Mouse (Mus musculus) embryo, embryonic 10 days (tissue): ENCODE data around the gene Yeats2.
A peak's percentile ranks its signal among the peaks of the same experiment; 100 is the strongest.

ENCODE experiments used
- DNase-seq: peaks from one replicate; pipeline ENCODE4 v3.0.0-alpha.2; 2015; ENCODE audit warnings: low spot score

Gene Yeats2

DNA sequence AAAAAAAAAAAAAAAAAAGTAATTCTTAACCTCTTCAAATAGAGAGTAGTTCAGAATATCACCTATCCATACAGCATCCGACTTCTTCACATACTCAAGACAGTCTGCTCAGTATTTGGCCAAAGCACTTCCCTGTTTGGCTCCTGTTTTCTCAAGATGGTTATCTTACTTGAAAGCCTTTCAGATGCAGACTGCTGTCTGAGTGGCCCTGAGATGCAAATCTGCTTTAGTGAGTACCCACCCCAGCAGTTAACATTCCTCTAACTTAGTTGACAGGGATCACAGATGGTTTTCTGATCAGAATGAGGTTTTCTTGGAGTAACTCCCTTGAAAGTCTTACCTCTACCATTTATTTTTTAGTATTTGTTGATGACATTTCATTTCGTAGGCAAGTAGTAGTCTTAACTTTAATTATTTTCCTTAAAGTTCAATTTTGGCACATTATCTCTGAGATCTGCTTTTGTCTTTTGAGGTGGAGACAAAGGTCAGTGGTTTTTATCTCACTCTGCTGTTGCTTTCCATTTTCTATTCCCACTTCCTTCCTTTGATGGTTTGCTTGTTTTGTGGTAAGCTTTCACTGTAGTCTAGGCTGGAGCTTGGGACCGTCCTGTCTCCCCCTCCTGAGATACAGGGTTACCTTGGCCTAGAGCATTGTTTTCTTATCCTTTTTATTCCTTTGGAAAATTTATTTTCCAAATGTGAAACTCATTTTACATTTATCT lies 50.5 kb downstream of the Yeats2 start:
- no peak for DNase-seq

DNA sequence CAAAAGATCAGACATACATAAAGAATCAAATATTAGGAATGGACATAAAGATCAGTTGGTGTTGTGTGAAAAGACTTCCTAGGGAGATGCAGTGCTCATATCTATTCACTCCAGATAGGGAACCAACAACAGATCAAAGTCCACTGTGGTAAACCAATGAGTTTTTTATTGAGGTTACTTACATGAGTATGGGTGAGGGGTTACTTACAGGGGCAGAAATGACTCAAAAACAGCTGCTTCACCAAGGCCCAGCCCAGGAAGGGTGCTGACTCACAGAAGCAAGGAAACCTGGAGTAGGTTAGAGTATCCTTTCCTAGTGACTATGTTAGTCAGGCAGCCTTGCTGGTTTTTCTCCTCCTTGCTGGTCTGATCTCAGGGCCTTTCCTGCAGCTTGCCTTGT lies 51.2 kb downstream of the Yeats2 start:
- DNase-seq: no peak

DNA sequence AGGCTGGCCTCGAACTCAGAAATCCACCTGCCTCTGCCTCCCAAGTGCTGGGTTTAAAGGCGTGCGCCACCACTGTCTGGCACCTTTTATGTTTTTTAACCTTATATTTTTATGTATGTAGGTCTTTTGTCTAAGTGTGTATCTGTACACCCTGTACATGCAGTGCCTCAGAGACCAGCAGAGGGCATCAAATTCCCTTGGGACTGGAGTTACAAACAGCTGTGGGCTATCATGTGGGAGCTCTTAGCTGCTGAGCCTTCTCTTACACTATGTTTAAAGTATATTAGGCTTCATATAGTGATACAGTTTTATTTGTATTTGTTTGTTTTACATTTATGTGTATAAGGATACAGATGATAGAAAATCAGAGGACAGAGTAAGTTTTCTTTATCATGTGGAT lies 54.7 kb downstream of the Yeats2 start:
- peak; percentile 46 for DNase-seq

DNA sequence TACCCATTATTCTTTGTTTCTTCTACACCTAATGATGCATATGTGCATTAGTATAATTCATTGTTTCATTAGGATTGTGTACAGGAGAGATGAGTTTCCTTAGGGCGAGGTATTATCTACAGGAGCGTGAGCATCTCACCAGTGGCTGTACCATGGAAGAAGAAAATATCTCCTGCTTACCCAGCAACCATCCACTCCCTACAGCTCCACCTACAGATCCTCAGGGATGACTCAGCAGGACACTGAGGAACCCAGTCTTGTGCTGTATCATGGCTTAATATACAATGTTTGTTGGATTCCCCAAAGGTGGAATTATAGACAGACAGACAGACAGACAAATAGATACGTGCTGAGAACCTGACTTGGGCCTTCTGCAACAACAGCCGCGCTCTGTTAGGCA lies 56.1 kb downstream of the Yeats2 start:
- no peak for DNase-seq

DNA sequence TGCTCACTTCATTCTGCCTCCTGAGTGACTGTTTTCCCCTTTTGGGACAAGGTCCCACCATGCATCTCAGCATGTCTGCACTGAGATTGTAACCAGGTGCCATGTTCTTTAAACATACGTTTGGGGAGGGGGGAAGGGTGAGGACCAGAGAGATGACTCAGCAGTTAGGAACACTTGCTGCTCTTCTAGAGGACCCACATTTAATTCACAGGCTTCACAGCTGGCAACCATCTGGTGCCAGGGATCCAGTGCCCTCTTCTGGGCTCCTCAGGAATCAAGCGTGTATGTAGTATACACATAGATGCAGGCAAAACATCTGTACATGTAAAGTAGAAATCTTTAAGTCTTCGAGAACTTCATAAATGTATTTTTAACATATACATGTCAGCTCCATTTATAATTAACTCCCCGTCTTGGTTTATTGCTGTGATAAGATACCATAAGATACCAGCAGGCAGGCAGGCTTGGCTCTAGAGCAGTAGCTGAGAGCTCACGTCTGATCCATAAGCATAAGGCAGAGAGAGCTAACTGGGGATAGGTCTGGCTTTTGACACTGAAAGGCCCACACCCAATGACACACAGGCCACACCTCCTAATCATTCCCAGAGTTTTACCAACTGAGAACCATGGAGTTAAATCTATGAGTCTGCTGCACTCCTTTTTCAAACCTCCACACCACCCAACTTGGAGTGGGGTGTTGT lies 58.8 kb downstream of the Yeats2 start:
- no peak for DNase-seq

DNA sequence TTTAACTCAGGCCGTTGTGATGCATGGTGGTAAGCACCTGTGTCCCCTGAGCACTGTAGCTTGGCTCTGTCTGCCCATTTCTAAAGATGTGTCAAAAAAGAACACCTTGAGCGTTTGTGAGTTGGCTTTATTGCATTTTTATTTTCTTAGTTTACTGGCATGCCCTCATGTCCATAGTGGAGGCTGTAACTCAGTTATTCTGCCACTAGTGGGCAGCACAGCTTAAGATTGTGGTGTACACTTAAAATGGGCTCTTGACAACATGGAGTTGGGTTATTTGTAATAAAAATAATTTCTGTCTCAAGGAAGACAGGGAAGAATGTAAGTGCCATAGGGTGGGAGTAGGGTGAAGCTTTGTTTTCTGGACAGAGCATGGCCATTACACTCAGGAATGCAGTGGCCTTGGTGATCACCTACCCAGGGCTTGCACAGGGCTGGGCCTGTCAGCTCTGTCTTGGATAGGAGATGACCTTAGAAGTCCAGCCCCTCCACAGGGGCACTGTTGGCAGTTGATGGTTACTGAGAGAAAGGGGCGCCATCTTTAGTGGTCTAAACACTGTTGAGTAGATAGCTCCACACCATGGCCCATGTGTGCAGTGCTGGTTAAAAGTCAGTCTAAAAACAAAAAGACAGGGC lies 72.8 kb downstream of the Yeats2 start:
- peak; percentile 78 for DNase-seq

DNA sequence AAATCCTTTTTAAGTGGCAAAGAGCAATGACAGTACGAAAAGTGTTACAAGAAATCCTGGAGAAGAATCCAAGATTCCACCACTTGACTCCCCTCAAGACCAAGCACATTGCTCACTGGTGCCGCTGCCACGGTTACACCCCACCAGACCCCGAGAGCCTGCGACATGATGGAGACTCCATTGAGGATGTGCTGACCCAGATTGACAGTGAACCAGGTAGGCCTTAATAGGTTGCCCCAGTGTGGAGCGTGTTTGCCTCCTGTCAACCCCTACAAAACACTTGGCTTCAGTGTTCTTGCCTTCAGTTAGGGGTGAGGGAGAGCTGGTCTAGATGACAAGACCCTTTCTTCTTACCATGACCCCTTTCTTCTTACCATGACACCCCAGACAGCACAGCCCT lies 81.9 kb downstream of the Yeats2 start:
- no peak for DNase-seq

DNA sequence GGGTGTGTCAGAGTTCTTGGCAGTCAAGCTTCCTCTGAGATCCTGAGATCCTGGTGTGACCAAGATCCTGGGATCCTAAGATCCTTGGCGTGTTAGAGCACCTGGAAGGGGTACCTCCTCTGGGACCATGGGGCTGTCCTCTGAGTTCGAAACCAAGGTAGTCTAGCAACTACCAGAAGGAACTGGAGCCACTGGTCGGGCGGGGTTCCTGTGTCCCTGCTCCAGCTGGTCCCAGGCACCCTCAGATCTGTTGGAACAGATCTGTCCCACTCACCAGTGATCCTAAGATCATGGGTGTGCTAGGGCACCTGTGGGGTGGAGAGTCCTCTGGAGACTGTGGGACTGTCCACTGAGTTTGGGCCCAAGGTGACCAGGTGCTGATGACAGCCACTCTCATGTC lies 85.8 kb downstream of the Yeats2 start:
- no peak for DNase-seq

DNA sequence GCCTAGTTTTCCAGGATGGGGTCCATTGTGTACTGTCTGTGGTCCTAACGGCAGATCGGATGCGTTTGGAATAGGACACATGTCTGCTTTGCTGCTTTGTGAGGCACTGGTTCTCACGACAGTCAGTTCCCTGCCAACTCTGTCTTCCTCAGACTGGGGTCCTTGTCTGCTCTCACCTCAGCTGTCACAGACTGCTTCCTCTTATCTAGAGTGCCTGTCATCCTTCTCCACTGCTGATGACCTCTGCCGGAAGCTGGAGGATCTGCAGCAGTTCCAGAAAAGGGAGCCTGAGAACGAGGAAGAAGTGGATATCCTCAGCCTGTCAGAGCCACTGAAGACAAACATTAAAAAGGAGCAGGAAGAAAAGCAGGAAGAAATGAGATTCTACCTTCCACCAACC lies 86.6 kb downstream of the Yeats2 start:
- DNase-seq: no peak

DNA sequence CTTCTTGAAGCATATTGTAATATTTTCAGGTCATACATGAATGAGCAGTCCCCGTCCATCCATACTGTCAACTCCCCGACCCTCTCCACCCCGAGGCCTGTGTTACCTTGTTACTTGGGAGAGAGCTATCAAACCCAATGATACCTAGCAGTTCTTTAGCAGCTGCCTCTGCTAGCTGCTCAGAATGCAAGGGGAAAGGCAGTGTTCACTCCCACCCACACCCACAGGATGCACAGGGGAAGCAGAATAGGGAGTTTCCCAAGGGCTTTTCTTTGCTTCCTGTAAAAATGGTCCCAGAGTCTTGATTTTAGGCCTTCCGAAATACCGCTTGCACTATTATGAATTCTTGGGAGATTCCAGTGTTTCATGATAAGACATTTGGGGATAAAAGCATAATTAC lies 87.3 kb downstream of the Yeats2 start:
- no peak for DNase-seq

DNA sequence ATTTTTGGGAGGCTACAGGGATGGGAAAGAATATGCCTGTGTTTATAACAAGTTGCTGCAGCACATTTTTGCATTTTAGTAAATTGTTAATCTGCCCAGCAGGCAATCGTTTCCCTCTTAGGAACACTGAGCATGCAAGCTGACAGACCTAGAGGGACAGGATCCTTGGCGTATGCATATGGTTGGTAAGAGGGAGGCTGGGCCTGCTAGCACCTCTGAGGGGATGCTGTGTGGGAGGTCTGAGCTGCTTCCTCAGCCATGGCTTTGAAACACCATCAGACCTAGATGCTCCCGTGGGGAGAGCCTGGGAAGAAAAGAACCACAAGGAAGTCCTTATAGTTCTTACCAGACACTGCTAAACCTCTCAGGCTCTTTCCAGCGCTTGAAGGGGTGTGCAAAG lies 93.5 kb downstream of the Yeats2 start:
- DNase-seq: no peak

DNA sequence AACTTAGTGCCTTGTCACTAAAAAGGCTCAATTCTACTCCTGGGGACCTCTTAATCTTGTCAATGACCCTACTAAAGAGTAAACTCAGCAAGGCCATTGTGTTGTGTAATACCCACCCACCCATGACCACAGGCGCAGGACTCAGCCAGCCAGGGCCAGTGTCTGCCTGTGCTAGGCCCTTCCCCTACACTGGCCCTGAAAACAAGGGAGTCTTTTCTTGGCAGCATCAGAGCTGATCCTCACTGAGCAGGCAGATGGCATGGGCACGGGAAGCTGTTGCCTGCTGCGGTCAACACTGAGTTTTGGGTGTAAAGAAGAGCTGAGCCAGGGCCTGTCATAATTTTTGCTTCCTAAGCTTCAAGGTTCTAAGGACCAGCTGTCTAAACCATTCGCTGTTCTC lies 96.6 kb downstream of the Yeats2 start:
- peak; percentile 25 for DNase-seq

DNA sequence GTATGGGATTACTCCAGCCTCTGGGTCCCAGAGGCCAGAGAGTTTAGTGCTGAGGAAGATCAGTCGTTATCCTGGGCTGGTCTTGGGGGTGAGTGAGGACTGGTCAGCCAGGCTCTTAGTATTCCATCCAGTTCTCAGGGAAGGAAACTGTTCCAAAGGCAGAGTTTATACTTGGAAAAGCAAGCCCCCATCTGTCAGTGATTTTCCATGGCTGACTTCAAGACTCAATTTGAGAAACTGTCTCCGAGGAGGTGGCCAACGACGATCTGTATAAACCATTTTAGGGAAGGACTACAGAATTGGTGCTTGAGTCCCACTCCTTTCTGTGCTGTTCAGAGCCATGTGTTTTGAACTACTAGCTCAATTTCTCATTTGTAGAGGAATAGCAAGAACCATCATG lies 97.8 kb downstream of the Yeats2 start:
- DNase-seq: no peak

DNA sequence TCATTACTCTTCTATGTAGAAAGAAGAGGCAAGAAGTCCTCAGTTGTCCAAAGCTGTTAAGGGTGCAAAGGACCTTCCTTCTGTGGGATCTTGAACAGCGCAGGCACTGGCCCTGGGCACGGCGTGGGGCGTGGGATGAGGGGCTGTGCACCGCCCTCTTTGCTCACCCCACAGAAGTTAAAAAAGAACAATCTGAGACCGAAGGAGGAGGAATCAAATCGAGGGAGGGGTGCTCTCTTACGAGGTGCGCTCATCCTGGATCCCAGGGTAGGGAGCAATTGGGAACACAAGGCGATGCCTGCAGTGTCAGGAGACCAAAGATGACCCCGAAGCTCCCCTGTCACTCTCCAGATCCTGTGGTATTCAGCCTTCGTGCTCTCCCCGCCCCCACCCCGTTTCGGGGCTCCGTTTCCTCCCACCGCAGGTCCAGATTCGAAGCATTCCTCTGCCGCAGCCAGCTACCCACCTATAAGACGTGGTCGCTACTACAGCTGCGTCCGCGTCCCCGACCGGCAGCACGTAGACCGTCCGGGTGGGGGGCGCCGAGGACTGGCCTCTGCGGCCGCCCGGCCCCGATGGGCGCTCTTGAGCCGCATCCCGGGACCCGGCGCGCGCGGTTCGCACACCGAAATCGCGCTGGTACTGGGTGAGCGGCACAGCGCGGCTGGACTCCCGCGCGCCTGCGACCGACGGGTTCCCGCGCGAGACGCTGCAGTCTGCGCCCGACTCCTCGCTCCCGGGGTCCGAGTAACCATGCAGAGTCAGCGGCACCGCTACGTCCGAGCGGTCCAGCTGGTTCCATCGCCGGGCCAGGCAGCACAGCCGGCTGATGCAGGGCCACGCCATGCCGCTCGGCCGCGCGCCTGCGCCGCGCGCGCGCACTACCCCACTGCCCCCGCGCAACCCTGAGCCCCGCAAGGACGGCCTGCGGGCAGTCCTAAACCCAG lies 99.9 kb downstream of the Yeats2 start, which contains the start of gene Map6d1:
Gene Map6d1, minus strand, starts transcription at position 891 of the 947 bp plus-strand sequence.
- peak; percentile 64 for DNase-seq

DNA sequence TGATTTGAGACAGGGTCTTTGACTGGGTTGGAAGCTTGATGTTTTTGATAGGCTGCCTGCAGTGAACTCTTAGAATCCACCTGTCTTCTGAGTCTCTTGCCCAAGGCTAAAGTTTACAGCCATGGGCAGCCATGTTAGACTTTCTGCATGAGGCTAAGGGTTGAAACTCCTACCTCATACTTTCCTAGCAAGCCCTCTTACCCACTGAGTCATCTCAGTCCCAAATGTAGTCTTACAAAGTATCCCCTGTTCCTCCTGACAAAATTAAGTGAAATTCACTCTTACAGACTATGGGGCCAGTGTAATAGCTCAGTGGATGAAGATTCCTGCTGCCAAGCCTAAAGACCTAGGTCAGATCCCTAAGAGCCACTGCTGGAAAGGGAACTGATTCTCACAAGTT lies 106.2 kb downstream of the Yeats2 start:
- DNase-seq: no peak

DNA sequence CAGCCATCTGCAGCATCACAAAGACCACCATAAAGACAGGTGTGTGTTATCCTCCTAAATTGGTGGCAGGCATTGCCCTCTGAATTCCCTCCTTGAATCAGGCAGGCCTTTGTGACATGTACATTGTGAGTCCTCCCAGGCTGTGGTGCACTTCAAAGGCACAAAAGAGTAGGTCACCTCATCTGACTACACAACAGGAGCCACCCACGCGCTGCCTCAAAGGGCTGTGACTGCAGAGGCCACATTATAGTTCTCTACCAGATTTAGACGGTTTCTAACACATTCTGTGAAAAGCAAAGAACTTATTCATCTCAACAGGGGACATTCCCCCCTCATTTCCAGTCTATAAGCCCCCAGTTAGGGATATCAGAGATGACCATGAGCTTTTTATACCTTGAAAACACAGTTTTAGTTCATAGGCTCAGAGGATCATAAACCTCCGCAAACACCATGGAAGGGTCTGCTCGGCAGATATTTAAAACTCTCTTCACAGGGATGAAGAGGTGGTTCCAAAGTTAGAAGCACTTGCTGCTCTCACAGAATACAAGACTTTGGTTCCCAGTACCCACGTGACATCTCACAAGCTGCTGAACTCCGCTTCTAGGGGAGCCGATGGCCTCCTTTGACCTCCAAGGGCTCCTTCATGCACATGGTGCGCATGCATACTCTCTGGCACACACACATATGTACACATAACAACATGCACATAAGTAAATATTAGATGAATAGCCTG lies 107.7 kb downstream of the Yeats2 start:
- no peak for DNase-seq

DNA sequence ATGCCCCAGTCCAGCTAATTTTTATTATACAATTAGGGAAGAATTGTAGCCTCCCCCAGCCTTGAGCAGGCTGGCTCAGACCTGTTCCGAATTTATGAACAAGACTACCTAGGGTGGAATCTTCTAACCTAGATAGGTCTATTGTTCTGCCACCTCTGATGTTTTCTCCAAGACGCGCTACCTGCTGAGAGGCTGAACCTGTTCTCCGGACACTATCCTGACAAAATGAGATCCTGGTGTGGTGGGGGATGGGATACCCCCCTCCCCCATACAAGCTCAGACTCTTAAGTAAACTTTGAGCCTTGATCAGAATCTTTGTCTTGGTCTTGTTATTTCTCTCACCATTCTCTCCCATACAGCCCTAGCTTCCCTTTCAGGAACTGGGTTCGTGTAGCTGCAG lies 117.1 kb downstream of the Yeats2 start:
- DNase-seq: no peak

DNA sequence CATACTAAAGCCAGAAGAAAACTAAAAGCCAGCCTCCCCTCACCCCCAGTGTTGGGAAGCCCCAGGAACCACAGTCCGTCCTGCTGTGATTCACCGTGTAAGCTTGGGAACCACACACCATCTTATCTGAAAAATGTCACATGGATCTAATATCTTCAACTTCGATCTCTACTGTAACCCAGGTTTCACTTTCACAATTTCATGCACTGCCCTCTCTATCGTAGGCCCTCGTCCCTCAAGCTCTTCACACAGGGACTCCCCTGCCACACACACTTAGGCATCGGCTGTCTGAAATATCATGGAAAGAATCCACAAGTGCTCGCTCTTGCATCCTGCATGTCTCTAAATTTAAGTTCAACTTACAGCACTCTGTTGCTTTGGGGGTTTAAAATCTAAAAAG lies 124.2 kb downstream of the Yeats2 start:
- DNase-seq: no peak

DNA sequence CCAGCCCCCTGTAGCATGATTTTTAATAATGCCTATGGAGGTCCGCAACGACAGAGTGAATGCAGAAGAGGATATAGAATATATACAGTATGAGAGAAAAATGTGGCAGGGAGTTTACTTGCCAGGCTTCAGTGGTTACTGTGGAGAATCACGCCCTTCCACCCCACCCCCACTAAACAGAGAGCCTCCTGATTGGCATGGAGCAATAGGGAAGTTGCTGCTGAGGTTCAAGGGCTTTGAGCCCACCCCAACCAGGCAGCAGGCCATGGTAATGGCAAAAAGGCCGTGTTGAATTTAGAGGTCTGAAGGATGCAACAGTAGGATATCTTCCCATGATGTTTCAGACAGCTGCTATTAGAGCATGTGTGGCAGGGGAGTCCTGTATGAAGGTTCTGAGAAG lies 130.5 kb downstream of the Yeats2 start:
- no peak for DNase-seq

DNA sequence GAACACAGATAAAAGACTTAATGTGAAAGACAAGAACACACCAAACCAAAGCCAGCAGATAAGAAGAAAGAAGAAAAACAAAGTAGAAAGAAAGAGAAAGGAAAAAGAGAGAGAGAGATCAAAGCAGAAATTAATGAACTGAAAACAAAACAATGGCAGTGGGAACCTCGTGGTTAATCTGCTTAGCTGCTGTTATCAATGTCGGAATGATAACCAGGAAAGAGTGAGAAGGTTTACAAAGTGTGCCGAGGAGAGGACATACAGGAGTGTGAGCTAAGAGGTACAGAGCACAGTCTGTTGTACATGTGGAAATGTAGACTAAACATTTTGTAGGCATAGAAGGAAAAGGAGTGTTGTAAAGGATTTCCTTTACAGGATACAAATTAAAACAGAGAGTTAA lies 132.1 kb downstream of the Yeats2 start:
- DNase-seq: no peak

DNA sequence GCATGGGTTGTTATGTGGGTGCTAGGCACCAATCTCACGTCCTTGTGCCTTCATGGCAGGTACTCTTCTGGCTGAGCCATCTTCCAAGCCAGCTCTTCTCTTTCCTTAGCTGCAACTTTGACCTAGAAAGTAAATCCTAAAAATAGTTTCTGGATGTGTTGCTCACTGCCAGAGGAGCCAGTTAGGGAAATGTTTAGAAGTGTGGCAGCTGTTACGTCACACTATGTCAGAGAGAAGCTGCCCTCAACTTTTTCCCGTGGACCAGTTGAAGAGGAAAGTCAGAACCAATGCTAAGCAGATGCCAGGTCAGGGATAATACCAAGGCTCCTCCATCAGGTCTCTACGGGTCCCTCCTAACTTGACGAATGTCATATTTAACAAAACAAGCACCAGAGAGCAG lies 138.5 kb downstream of the Yeats2 start:
- DNase-seq: no peak

DNA sequence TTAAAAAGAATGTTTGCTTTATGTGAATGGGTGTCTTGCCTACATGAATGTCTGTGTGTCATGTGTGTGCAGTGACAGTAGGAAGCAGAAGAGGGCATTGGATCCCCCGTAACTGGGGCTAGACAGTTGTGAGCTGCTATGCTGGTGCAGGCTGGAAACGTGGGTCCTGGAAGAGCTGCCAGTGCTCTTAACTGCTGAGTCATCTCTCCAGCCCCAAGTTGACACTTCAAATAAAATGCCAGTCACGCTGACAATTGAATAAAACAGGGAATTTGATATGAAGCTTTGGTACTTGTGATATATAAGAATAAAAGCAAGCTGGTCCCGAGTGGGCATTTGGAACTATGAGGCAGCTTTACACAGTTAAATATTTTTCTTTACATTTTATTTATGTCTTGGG lies 139.4 kb downstream of the Yeats2 start:
- no peak for DNase-seq
